Mouse (Mus musculus): Measurements from ENCODE around the gene Olfr27. TPM values are rescaled to one million over a fixed set of nuclear protein-coding genes. Genes with fewer than 3 reads are reported as not detected.

Gene Olfr27
- not detected in 2 replicates for polyA plus RNA-seq (2016; fragmentation: Nextera tagmentation; extraction: Ambion mirVana)

DNA sequence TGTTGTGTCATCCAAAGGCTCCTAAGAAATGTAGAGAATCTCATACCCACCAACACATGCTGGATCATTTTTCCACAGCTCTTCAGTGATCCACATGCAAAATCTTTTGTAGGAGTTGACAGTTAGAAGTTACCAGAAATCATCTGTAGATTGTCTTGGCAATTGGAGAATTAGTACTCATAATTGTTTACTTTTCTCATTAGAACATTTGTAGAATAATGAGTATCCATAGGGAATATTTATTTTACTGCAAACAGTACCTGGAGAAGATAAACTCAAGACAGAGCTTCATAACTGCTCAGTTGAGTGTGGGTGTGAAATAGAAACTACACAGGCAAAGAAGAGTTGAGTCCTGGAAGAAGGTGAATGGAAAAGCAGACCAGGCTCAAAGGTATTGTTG, at the start of gene Olfr27:
Gene Olfr27, plus strand, starts transcription at position 301 of the 400 bp plus-strand sequence.
- Histone ChIP-seq H3K27ac (no peak within 1 kb of the TSS), H3K9me3 (no peaks in the 10 kb centered on the region), H3K36me3 (no peaks in the 10 kb centered on the region)

DNA sequence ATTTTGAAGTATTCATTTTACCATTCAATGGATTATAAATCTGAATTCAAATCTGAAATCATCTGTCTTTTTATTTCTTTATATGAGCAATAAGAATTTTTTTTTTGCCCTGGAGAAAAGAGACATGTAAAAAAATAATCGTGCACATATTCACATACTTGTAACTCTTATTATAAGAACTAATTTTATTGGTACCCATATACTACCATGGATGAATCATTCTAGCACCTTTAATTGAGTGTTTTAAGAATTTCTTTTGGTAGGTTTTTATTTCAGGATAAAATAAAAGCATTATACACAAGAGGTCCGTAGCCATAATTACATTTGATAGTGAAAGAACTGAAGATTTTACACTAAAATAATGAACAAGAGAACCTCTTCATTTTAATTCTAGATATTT, 49.1 kb upstream of the Olfr27 start, which contains the start of gene Olfr938:
Gene Olfr938, minus strand, starts transcription at position 101 of the 400 bp plus-strand sequence.
- DNase-seq (ENCODE audit: low spot score), result no peak
- Histone ChIP-seq H3K27me3 (ENCODE audit: insufficient read depth, poor library complexity, severe bottlenecking) (no peaks in the 10 kb centered on the region), H3K4me3 (no peak within 1 kb of the TSS), H3K27ac (no peak within 1 kb of the TSS), H3K9me3 (peaks cover 6% of the 10 kb centered on the region), H3K36me3 (no peaks in the 10 kb centered on the region), H3K4me1 (no peaks in the 10 kb centered on the region)
- WGBS, result 84% methylated on average over 2 of the region's 2 CpGs

More for the DNA sequence above, at the start of gene Olfr27:
- Histone ChIP-seq H3K4me3 (no peak within 1 kb of the TSS), H3K27me3 (ENCODE audit: insufficient read depth, poor library complexity, severe bottlenecking) (no peaks in the 10 kb centered on the region), H3K4me1 (no peaks in the 10 kb centered on the region)
- no peak for DNase-seq (ENCODE audit: low spot score)

DNA sequence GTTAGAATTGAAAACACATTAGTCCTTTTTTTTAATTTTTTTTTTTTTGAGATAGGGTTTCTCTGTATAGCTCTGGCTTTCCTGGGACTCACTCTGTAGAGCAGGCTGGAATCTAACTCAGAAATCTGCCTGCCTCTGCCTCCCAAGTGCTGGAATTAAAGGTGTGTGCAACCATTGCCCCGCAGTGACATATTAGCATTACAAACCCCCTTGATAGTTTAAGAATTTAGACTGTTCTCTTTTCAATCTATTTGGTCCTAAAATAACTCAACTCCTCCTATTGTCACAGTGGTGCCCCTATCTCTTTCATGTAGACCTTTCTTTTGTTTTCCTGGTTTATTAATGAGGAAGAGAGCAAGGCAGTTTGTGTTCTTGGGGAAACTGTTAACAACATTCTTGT, 605 bp upstream of the Olfr27 start:
- H3K9me3 ChIP-seq, result no peaks in the 10 kb centered on the region
- H3K4me1 ChIP-seq, result no peaks in the 10 kb centered on the region
- 71% methylated on average over 1 of the region's 1 CpGs for WGBS
- no peaks in the 10 kb centered on the region for H3K36me3 ChIP-seq
- H3K4me3 ChIP-seq, result no peak overlapping the region
- DNase-seq (ENCODE audit: low spot score), result no peak
- H3K27me3 ChIP-seq (ENCODE audit: insufficient read depth, poor library complexity, severe bottlenecking), result no peaks in the 10 kb centered on the region
- no peak overlapping the region for H3K27ac ChIP-seq

DNA sequence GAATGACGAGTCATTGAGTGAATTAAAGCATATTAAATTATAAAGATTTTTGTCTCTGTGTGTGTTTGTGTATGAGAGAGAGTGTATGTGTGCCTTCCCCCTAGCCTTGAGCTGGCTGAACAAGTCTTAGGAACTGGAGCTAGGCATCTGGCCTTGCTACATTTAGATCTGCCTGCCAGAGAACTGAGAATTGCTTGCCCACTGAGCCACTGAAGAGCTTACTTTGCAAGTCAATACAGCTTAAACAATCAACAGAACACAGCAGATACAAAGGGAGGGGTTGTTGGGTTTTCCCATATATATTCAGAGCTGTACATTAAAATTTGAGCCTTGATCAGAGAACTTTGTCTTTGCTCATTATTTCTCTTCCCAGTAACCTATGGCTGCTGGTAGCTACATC, 24.5 kb downstream of the Olfr27 start:
- Histone ChIP-seq H3K4me3 (no peak overlapping the region), H3K4me1 (no peaks in the 10 kb centered on the region), H3K27me3 (ENCODE audit: insufficient read depth, poor library complexity, severe bottlenecking) (no peaks in the 10 kb centered on the region), H3K9me3 (no peaks in the 10 kb centered on the region), H3K27ac (no peak overlapping the region), H3K36me3 (no peaks in the 10 kb centered on the region)
- WGBS, result 38% methylated on average over 1 of the region's 1 CpGs
- DNase-seq (ENCODE audit: low spot score), result no peak

DNA sequence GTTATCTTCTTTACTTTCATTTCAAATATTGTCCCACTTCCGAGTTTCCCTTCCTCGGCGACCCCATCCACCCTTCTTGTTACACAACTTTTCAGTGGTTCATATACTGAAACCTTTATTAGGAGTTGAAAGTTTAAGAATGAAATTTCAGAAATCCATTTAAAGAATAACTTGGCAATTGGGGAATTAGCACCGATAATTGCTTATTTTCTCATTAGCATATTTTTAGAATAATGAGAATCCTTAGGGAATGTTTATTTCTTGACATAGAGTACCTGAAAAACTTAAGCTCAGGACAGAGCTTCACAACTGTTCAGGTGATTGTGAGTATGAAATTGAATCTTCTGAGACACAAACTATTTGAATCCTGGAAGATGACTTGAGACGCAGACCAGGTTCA, 38.1 kb downstream of the Olfr27 start, which contains the start of gene Olfr943:
Gene Olfr943, plus strand, starts transcription at position 301 of the 400 bp plus-strand sequence.
- no peak within 1 kb of the TSS for H3K4me3 ChIP-seq
- H3K27me3 ChIP-seq (ENCODE audit: insufficient read depth, poor library complexity, severe bottlenecking), result no peaks in the 10 kb centered on the region
- H3K27ac ChIP-seq, result no peak within 1 kb of the TSS
- DNase-seq (ENCODE audit: low spot score), result no peak
- 90% methylated on average over 5 of the region's 5 CpGs for WGBS
- H3K4me1 ChIP-seq, result no peaks in the 10 kb centered on the region
- no peaks in the 10 kb centered on the region for H3K36me3 ChIP-seq
- H3K9me3 ChIP-seq, result no peaks in the 10 kb centered on the region

Other genes starting within 250 kb of the Olfr27 start
- gene Olfr930, start 198.3 kb upstream of the Olfr27 start, polyA plus RNA-seq (2016; fragmentation: Nextera tagmentation; extraction: Ambion mirVana), result not detected in 2 replicates
- not detected in 2 replicates for gene Olfr933, start 155.8 kb upstream of the Olfr27 start, polyA plus RNA-seq (2016; fragmentation: Nextera tagmentation; extraction: Ambion mirVana)
- not detected in 2 replicates for gene Olfr934, start 139.8 kb upstream of the Olfr27 start, polyA plus RNA-seq (2016; fragmentation: Nextera tagmentation; extraction: Ambion mirVana)
- gene Olfr935, start 128.4 kb upstream of the Olfr27 start, polyA plus RNA-seq (2016; fragmentation: Nextera tagmentation; extraction: Ambion mirVana), result not detected in 2 replicates
- gene Olfr146, start 104.8 kb upstream of the Olfr27 start, polyA plus RNA-seq (2016; fragmentation: Nextera tagmentation; extraction: Ambion mirVana), result not detected in 2 replicates
- not detected in 2 replicates for gene Olfr937, start 63.2 kb upstream of the Olfr27 start, polyA plus RNA-seq (2016; fragmentation: Nextera tagmentation; extraction: Ambion mirVana)
- gene Olfr938, start 49.2 kb upstream of the Olfr27 start, polyA plus RNA-seq (2016; fragmentation: Nextera tagmentation; extraction: Ambion mirVana), result not detected in 2 replicates
- not detected in 2 replicates for gene Olfr943, start 38.2 kb downstream of the Olfr27 start, polyA plus RNA-seq (2016; fragmentation: Nextera tagmentation; extraction: Ambion mirVana)
- gene Olfr944, start 73.8 kb downstream of the Olfr27 start, polyA plus RNA-seq (2016; fragmentation: Nextera tagmentation; extraction: Ambion mirVana), result not detected in 2 replicates
- not detected in 2 replicates for gene Olfr1537, start 121.9 kb downstream of the Olfr27 start, polyA plus RNA-seq (2016; fragmentation: Nextera tagmentation; extraction: Ambion mirVana)
- gene Olfr945, start 148.7 kb downstream of the Olfr27 start, polyA plus RNA-seq (2016; fragmentation: Nextera tagmentation; extraction: Ambion mirVana), result not detected in 2 replicates
- gene Olfr948, start 197.9 kb downstream of the Olfr27 start, polyA plus RNA-seq (2016; fragmentation: Nextera tagmentation; extraction: Ambion mirVana), result not detected in 2 replicates

Data from heart, embryonic 10.5 days (tissue).